Mouse (Mus musculus): ENCODE results near the gene Btf3. TPM values are rescaled to one million over a fixed set of nuclear protein-coding genes. Genes with fewer than 3 reads are reported as not detected.

Gene Btf3
- 559 TPM in 2 replicates for polyA plus RNA-seq (2015; fragmentation: Nextera tagmentation; extraction: Ambion mirVana)

DNA sequence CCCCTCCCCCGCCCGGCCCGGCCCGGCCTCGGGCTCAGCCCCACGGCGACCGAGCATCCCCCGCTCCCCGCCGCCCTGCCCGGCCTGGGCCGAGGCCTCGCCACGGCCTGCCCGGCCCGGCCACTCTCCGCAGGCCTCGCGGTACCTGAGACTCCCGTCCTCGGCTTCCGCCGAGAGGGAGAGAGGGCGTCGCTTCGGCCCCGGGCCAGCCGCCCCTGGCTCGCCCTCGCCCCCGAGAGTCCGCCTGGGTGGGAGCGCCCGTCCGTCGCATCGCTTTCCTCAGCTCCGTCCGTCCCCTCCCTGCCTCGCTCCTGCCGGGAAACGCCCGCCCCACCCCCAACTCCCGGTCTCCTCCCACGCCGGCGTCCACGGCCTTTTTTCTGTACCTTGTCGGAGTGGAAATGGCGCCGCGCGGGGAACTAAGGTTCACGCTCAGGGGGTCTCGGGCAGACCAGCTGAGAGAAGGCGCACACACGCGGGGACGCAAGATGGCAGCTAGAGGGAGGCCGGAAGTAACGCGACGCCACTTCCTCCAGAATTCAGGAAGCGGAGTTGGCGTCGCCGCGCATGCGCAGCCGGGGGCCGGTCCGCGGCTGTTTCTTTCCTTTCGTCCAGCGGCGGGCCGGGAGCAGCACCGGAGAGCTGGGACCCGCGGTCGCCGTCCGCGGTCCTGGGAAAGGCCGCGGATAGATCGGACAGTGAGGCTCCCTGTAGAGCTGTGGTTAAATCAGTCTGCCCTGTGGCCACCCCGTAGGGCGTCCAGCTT lies at the start of gene Btf3:
Gene Btf3 (minus strand): TSS at position 527 of the 766 bp plus-strand sequence.
- no peaks in the 10 kb centered on the region for H3K9me3 ChIP-seq (ENCODE audit: control insufficient read depth, low read length)
- peak within 1 kb of the TSS; percentile 98 for H3K9ac ChIP-seq (ENCODE audit: low read length)
- H3K4me3 ChIP-seq (ENCODE audit: low read depth, low read length) = peak within 1 kb of the TSS; percentile 96
- peak within 1 kb of the TSS; percentile 96 for H3K27ac ChIP-seq (replicated peaks)
- ATAC-seq (ENCODE audit: low FRiP score, low TSS enrichment) (peak; percentile 92), DNase-seq (ENCODE audit: low spot score) (peak; percentile 96)
- TF ChIP-seq EP300 (optimal IDR thresholded peaks at IDR 0.05) (peak; percentile 60), CTCF (IDR thresholded peaks at IDR 0.05; ENCODE audit: low read depth) (no peak; the same call in 1 of the 2 replicates)
- no peaks in the 10 kb centered on the region; the same call in 1 of the 2 replicates for H3K4me1 ChIP-seq (replicated peaks; ENCODE audit: control insufficient read depth, insufficient read depth)
- whole genome bisulfite sequencing = under 1% methylated on average over 83 of the region's 90 CpGs
- no peaks in the 10 kb centered on the region for H3K27me3 ChIP-seq (ENCODE audit: control insufficient read depth, insufficient read depth, low read length)
- H3K4me2 ChIP-seq (replicated peaks; ENCODE audit: low read depth) = peak within 1 kb of the TSS; percentile 73
- peaks cover 4% of the 10 kb centered on the region for H3K36me3 ChIP-seq (ENCODE audit: control insufficient read depth, insufficient read depth, low read length)

DNA sequence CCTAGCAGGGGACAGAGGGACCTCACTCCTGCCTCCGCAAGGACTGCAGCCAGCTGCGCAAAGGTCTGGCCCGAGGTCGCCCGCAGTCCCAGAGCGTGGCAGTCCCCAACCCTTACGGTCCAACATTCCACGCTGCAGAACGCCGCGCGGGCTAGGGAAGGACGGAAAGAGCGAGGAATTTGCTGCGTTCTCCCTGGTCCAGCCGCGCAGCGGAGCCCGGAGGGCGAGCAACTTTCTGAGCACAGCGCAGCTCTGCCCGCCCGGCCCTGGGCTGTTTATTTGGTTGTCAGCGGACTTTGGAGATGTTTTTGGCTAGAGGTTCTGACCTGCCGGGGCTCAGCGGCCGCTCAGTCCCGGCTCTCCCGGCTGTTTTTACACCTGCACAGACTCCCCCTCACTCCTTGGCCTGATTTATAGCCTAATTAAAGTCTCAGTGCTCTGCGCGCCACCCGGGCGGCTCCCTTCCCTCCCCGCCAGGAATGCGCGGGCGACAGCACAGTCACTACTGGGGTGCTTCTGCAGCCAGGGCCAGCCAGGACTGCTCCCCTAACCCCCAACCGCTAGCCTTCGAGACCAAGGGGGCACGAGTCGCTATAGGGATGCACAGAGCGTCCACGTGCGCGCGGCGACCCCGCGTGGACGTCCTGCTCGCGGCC lies 49.1 kb upstream of the Btf3 start:
- no peaks in the 10 kb centered on the region for H3K4me1 ChIP-seq (replicated peaks; ENCODE audit: control insufficient read depth, insufficient read depth)
- H3K9me3 ChIP-seq (ENCODE audit: control insufficient read depth, low read length) = no peaks in the 10 kb centered on the region
- peak overlapping the region; percentile 22 for H3K4me3 ChIP-seq (ENCODE audit: low read depth, low read length)
- no peak for TF ChIP-seq EP300 (optimal IDR thresholded peaks at IDR 0.05)
- TF ChIP-seq CTCF (IDR thresholded peaks at IDR 0.05; ENCODE audit: low read depth) = peak; percentile 20; the same call in 1 of the 2 replicates
- H3K27ac ChIP-seq (replicated peaks) = no peak overlapping the region
- ATAC-seq (ENCODE audit: low FRiP score, low TSS enrichment) (peak; percentile 51; the same call in 1 of the 2 replicates), DNase-seq (ENCODE audit: low spot score) (no peak)
- H3K27me3 ChIP-seq (ENCODE audit: control insufficient read depth, insufficient read depth, low read length) = peaks cover 31% of the 10 kb centered on the region
- 2% methylated on average over 52 of the region's 52 CpGs for whole genome bisulfite sequencing
- H3K36me3 ChIP-seq (ENCODE audit: control insufficient read depth, insufficient read depth, low read length) = no peaks in the 10 kb centered on the region
- no peak overlapping the region for H3K9ac ChIP-seq (ENCODE audit: low read length)
- no peak overlapping the region for H3K4me2 ChIP-seq (replicated peaks; ENCODE audit: low read depth)

GRCm38 (mm10) chr13:98365081-98365480 lies 48.3 kb upstream of the Btf3 start:
- Histone ChIP-seq H3K4me3 (ENCODE audit: low read depth, low read length) (no peak overlapping the region), H3K4me1 (replicated peaks; ENCODE audit: control insufficient read depth, insufficient read depth) (no peaks in the 10 kb centered on the region), H3K27me3 (ENCODE audit: control insufficient read depth, insufficient read depth, low read length) (peaks cover 38% of the 10 kb centered on the region), H3K4me2 (replicated peaks; ENCODE audit: low read depth) (no peak overlapping the region), H3K36me3 (ENCODE audit: control insufficient read depth, insufficient read depth, low read length) (no peaks in the 10 kb centered on the region), H3K9ac (ENCODE audit: low read length) (no peak overlapping the region), H3K9me3 (ENCODE audit: control insufficient read depth, low read length) (no peaks in the 10 kb centered on the region), H3K27ac (replicated peaks) (no peak overlapping the region)
- no peak for ATAC-seq (ENCODE audit: low FRiP score, low TSS enrichment)
- TF ChIP-seq CTCF (IDR thresholded peaks at IDR 0.05; ENCODE audit: low read depth) (no peak), EP300 (optimal IDR thresholded peaks at IDR 0.05) (no peak)
- no peak for DNase-seq (ENCODE audit: low spot score)
- WGBS = 1% methylated on average over 8 of the region's 8 CpGs

DNA sequence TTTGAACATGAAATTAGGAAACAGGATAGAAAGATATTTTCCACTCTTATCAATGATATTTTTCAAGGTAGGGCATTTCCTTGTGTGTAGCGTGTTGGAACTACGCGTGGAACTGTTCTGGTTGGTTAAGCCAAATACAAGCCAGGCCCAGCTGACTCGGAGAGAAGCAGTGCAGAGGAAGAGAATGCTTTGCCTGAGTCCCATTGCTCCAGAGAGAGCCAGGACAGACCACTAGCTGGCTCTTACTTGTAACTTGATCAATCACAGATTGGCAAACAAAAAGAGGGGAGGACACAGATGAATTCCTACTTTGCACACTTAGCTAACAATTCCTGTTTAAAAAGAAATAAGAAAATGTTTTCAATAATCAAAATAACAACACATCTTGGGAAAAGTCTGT lies 46.2 kb upstream of the Btf3 start:
- no peak overlapping the region for H3K9ac ChIP-seq (ENCODE audit: low read length)
- 8% methylated on average over 4 of the region's 4 CpGs for WGBS
- H3K36me3 ChIP-seq (ENCODE audit: control insufficient read depth, insufficient read depth, low read length) = no peaks in the 10 kb centered on the region

DNA sequence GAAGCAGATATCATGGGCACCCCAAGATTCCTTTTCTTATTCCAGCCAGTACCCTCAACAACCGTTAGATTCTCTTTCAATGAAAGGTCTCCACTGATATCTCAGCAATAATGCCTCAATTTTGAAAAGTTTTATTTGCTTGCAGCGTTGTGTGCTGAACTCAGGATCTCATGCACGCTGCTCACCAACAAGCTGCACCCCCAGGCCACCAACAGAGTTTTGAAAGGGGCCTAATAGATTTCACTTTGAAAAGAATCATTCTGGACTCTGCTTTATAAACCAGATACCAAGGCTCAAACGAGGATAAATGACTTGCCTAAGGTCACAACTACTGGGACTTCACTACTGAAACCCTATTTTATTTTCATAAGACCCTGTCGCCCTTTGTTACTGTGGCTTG lies 44.4 kb upstream of the Btf3 start:
- H3K27me3 ChIP-seq (ENCODE audit: control insufficient read depth, insufficient read depth, low read length) = peaks cover 43% of the 10 kb centered on the region; the same call in 1 of the 2 replicates
- H3K4me2 ChIP-seq (replicated peaks; ENCODE audit: low read depth) = no peak overlapping the region
- H3K9me3 ChIP-seq (ENCODE audit: control insufficient read depth, low read length) = no peaks in the 10 kb centered on the region
- WGBS = 6% methylated on average over 5 of the region's 5 CpGs
- H3K4me1 ChIP-seq (replicated peaks; ENCODE audit: control insufficient read depth, insufficient read depth) = no peaks in the 10 kb centered on the region
- ATAC-seq (ENCODE audit: low FRiP score, low TSS enrichment) = no peak
- H3K9ac ChIP-seq (ENCODE audit: low read length) = no peak overlapping the region
- H3K27ac ChIP-seq (replicated peaks) = no peak overlapping the region
- no peaks in the 10 kb centered on the region for H3K36me3 ChIP-seq (ENCODE audit: control insufficient read depth, insufficient read depth, low read length)
- no peak for DNase-seq (ENCODE audit: low spot score)
- TF ChIP-seq CTCF (IDR thresholded peaks at IDR 0.05; ENCODE audit: low read depth) (no peak), EP300 (optimal IDR thresholded peaks at IDR 0.05) (no peak)
- no peak overlapping the region for H3K4me3 ChIP-seq (ENCODE audit: low read depth, low read length)

More for the DNA sequence above, 46.2 kb upstream of the Btf3 start:
- no peak overlapping the region for H3K4me3 ChIP-seq (ENCODE audit: low read depth, low read length)
- H3K4me2 ChIP-seq (replicated peaks; ENCODE audit: low read depth) = no peak overlapping the region
- ATAC-seq (ENCODE audit: low FRiP score, low TSS enrichment) = no peak
- no peaks in the 10 kb centered on the region for H3K4me1 ChIP-seq (replicated peaks; ENCODE audit: control insufficient read depth, insufficient read depth)
- no peak for TF ChIP-seq EP300 (optimal IDR thresholded peaks at IDR 0.05)
- TF ChIP-seq CTCF (IDR thresholded peaks at IDR 0.05; ENCODE audit: low read depth) = no peak
- peaks cover 41% of the 10 kb centered on the region; the same call in 1 of the 2 replicates for H3K27me3 ChIP-seq (ENCODE audit: control insufficient read depth, insufficient read depth, low read length)
- H3K27ac ChIP-seq (replicated peaks) = no peak overlapping the region
- no peaks in the 10 kb centered on the region for H3K9me3 ChIP-seq (ENCODE audit: control insufficient read depth, low read length)
- no peak for DNase-seq (ENCODE audit: low spot score)
